Mouse (Mus musculus): Measurements from ENCODE around the gene Kank2. TPM values are rescaled to one million over a fixed set of nuclear protein-coding genes. Genes with fewer than 3 reads are reported as not detected.

Gene Kank2
- total and polyA plus RNA-seq, 3 experiments: 7.6 to 16.3 TPM; not detected in 1

DNA sequence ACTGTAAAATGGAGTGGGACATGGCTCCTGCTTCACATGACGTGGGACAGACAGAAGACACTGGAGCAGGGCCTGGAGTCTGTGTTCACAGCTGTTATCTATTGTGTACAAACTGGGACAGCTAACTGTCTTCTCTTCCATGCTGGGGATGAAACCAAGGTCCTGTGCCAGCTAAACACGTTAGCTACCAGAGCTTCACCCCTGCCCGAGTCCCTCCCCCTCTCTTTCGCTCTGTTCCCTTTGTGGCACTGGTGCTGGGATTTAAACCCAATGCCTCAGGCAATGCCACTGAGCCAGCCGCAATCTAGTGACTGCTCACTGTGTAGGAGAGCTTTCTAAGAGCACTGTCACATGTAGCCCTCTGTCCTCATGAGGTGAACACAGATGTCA is 31.9 kb upstream of the Kank2 start:
- Histone ChIP-seq H3K4me1 (ENCODE audit: control insufficient read depth in 1 of 2, insufficient read depth in 2 of 2, low read length in 2 of 2) (no peaks in the 10 kb centered on the region), H3K9me3 (replicated peaks; ENCODE audit: insufficient read depth, low read length) (no peaks in the 10 kb centered on the region), H3K27ac (ENCODE audit: control insufficient read depth, low read depth, low read length) (no peak overlapping the region), H3K9ac (ENCODE audit: control insufficient read depth, low read depth, low read length, poor library complexity, severe bottlenecking) (no peak overlapping the region), H3K36me3 (ENCODE audit: control insufficient read depth in 1 of 2, insufficient read depth in 2 of 2, low read length in 2 of 2) (no peaks in the 10 kb centered on the region), H3K4me3 (ENCODE audit: control insufficient read depth in 1 of 2, insufficient read depth in 1 of 2, low read depth in 2 of 2, low read length in 2 of 2) (no peak overlapping the region), H3K79me2 (ENCODE audit: control insufficient read depth, insufficient read depth, low read length, poor library complexity) (no peaks in the 10 kb centered on the region), H3K27me3 (ENCODE audit: control insufficient read depth in 1 of 2, insufficient read depth in 2 of 2, low read length in 2 of 2) (no peaks in the 10 kb centered on the region)
- TF ChIP-seq EP300 (IDR thresholded peaks at IDR 0.05; ENCODE audit: low read depth in 1 of 2, low read length in 2 of 2) (no peak), GABPA (IDR thresholded peaks at IDR 0.05; ENCODE audit: low read depth, low read length) (no peak), UBTF (IDR thresholded peaks at IDR 0.05; ENCODE audit: borderline replicate concordance, insufficient read depth, low read depth, low read length) (no peak), E2F4 (IDR thresholded peaks at IDR 0.05; ENCODE audit: borderline replicate concordance, low read depth, low read length) (no peak), MAFK (IDR thresholded peaks at IDR 0.05; ENCODE audit: borderline replicate concordance, low read depth, low read length) (no peak), USF2 (IDR thresholded peaks at IDR 0.05; ENCODE audit: borderline replicate concordance in 1 of 2, insufficient read depth in 1 of 2, low read depth in 1 of 2, low read length in 2 of 2) (no peak), ZMIZ1 (IDR thresholded peaks at IDR 0.05; ENCODE audit: low read depth, low read length) (no peak), POLR2A (IDR thresholded peaks at IDR 0.05; ENCODE audit: control insufficient read depth in 1 of 2, insufficient read depth in 1 of 2, low read depth in 1 of 2, low read length in 2 of 2, poor library complexity in 1 of 2) (no peak), ETS1 (IDR thresholded peaks at IDR 0.05; ENCODE audit: low read depth, low read length) (no peak), ZNF384 (IDR thresholded peaks at IDR 0.05; ENCODE audit: low read depth, low read length) (no peak), CHD1 (IDR thresholded peaks at IDR 0.05; ENCODE audit: low read depth, low read length) (no peak), MXI1 (IDR thresholded peaks at IDR 0.05; ENCODE audit: low read depth, low read length) (no peak), KAT2A (conservative IDR thresholded peaks at IDR 0.05; ENCODE audit: low read depth, low read length) (no peak), BHLHE40 (IDR thresholded peaks at IDR 0.05; ENCODE audit: borderline replicate concordance, low read depth, low read length) (no peak), MAX (IDR thresholded peaks at IDR 0.05; ENCODE audit: low read length) (no peak), POLR2AphosphoS5 (IDR thresholded peaks at IDR 0.05; ENCODE audit: borderline replicate concordance, low read depth, low read length) (no peak), HCFC1 (IDR thresholded peaks at IDR 0.05; ENCODE audit: low read depth, low read length) (no peak), TCF12 (IDR thresholded peaks at IDR 0.05; ENCODE audit: low read depth, low read length) (no peak), RCOR1 (IDR thresholded peaks at IDR 0.05; ENCODE audit: low read depth, low read length) (no peak), RAD21 (IDR thresholded peaks at IDR 0.05; ENCODE audit: low read depth, low read length) (no peak)
- DNase-seq (ENCODE audit: low read depth, low spot score): no peak

DNA sequence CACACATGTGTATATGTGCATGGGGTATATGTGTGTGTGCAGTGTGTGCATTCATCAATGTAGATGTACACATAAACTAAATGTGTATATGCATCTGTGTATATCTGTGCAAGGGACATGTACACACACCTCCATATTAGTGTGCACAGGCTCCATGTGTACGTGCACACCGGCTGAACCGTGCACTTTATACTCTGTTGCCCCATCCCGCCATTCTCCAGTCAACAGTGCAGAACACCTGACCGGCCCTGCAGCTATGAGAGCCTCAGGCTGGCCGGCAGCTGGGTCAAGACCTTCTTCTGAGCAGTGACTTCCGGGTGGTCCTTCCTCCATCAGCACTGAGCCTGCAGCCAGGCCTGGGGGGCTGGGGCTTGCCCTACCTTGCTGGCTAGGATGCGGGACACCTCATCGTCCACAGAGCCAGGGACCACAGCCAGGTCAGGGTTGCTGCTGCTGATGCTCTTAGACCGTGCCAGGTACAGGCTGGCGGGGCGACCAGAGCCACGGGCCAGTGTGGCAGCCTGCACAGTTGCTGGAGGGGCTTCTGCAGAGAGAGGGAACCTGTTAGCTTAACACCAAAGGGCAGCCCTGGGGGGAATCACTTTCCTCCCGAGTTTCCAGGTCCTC is 31.4 kb upstream of the Kank2 start:
- Histone ChIP-seq H3K4me1 (ENCODE audit: control insufficient read depth in 1 of 2, insufficient read depth in 2 of 2, low read length in 2 of 2) (no peaks in the 10 kb centered on the region), H3K79me2 (ENCODE audit: control insufficient read depth, insufficient read depth, low read length, poor library complexity) (no peaks in the 10 kb centered on the region), H3K27ac (ENCODE audit: control insufficient read depth, low read depth, low read length) (no peak overlapping the region), H3K9ac (ENCODE audit: control insufficient read depth, low read depth, low read length, poor library complexity, severe bottlenecking) (no peak overlapping the region), H3K4me3 (ENCODE audit: control insufficient read depth in 1 of 2, insufficient read depth in 1 of 2, low read depth in 2 of 2, low read length in 2 of 2) (no peak overlapping the region), H3K27me3 (ENCODE audit: control insufficient read depth in 1 of 2, insufficient read depth in 2 of 2, low read length in 2 of 2) (no peaks in the 10 kb centered on the region), H3K36me3 (ENCODE audit: control insufficient read depth in 1 of 2, insufficient read depth in 2 of 2, low read length in 2 of 2) (no peaks in the 10 kb centered on the region), H3K9me3 (replicated peaks; ENCODE audit: insufficient read depth, low read length) (no peaks in the 10 kb centered on the region)
- no peak for DNase-seq (ENCODE audit: low read depth, low spot score)
- TF ChIP-seq JUND (IDR thresholded peaks at IDR 0.05; ENCODE audit: low read depth, low read length): no peak
- no peak for TF ChIP-seq EP300 (IDR thresholded peaks at IDR 0.05; ENCODE audit: low read depth in 1 of 2, low read length in 2 of 2)
- TF ChIP-seq MYB (IDR thresholded peaks at IDR 0.05; ENCODE audit: low read depth, low read length): no peak
- TF ChIP-seq ZKSCAN1 (IDR thresholded peaks at IDR 0.05; ENCODE audit: low read depth, low read length): no peak
- TF ChIP-seq MAZ (IDR thresholded peaks at IDR 0.05; ENCODE audit: low read depth, low read length): no peak
- TF ChIP-seq POLR2AphosphoS2 (IDR thresholded peaks at IDR 0.05; ENCODE audit: low read length): no peak
- TF ChIP-seq ZMIZ1 (IDR thresholded peaks at IDR 0.05; ENCODE audit: low read depth, low read length): no peak
- TF ChIP-seq CHD1 (IDR thresholded peaks at IDR 0.05; ENCODE audit: low read depth, low read length): no peak
- TF ChIP-seq KAT2A (conservative IDR thresholded peaks at IDR 0.05; ENCODE audit: low read depth, low read length): no peak

Data from MEL (cell line).